Mouse (Mus musculus): ENCODE data around the gene Csnk2b. TPM values are rescaled to one million over a fixed set of nuclear protein-coding genes. Genes with fewer than 3 reads are reported as not detected.

Gene Csnk2b
- polyA plus RNA-seq, 1 experiment from 2014 or later = 131 TPM

GRCm38 (mm10) chr17:35074097-35074496 lies 47.8 kb downstream of the Csnk2b start:
- H3K36me3 ChIP-seq (replicated peaks; ENCODE audit: insufficient read depth, low read length) = no peaks in the 10 kb centered on the region
- TF ChIP-seq CTCF (IDR thresholded peaks at IDR 0.05; ENCODE audit: low read depth) (no peak), EP300 (IDR thresholded peaks at IDR 0.05; ENCODE audit: low read depth) (no peak)
- WGBS (ENCODE audit: insufficient replicate concordance) = 36% methylated on average over 17 of the region's 17 CpGs
- no peaks in the 10 kb centered on the region for H3K9me3 ChIP-seq (ENCODE audit: low read length)
- ATAC-seq (no peak), DNase-seq (no peak)
- no peak overlapping the region for H3K9ac ChIP-seq (replicated peaks)
- H3K4me2 ChIP-seq (ENCODE audit: low read depth, low read length) = no peak overlapping the region
- no peak overlapping the region for H3K4me3 ChIP-seq (ENCODE audit: low read depth, low read length)
- H3K27me3 ChIP-seq (ENCODE audit: insufficient read depth, low read length) = 0 out of 2 replicates have a peak, but pooled peaks cover 7% of the 10 kb centered on the region
- 0 out of 2 replicates have a peak, but pooled peaks cover 2% of the 10 kb centered on the region for H3K4me1 ChIP-seq (ENCODE audit: insufficient read depth)
- no peak overlapping the region for H3K27ac ChIP-seq (ENCODE audit: low read depth)

DNA sequence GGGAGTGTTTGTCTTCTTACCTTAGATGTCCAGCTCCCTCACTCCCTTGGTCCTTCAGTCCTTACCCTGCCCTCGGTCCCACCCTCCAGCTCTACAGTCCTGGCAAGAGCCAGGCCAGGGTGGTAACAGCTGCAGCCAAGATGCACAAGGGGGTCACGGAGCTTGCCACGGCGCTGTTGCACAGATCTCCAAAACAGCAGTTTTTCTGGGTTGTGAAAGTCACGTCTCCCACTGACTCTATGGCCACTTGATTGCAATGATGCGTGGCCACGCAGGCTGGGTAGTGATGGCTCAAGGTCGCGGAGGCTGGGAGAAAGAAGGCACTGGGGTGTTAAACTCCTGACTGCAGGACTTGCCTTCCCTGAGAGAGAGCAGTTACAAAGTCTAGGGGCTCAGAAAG lies 50.4 kb downstream of the Csnk2b start:
- DNase-seq = no peak
- Histone ChIP-seq H3K4me3 (ENCODE audit: low read depth, low read length) (no peak overlapping the region), H3K27me3 (ENCODE audit: insufficient read depth, low read length) (peaks cover 22% of the 10 kb centered on the region), H3K4me2 (ENCODE audit: low read depth, low read length) (no peak overlapping the region), H3K9ac (replicated peaks) (no peak overlapping the region), H3K27ac (ENCODE audit: low read depth) (no peak overlapping the region), H3K4me1 (ENCODE audit: insufficient read depth) (no peaks in the 10 kb centered on the region), H3K36me3 (replicated peaks; ENCODE audit: insufficient read depth, low read length) (no peaks in the 10 kb centered on the region), H3K9me3 (ENCODE audit: low read length) (no peaks in the 10 kb centered on the region)
- WGBS (ENCODE audit: insufficient replicate concordance) = 73% methylated on average over 9 of the region's 9 CpGs
- TF ChIP-seq EP300 (IDR thresholded peaks at IDR 0.05; ENCODE audit: low read depth) (no peak), CTCF (IDR thresholded peaks at IDR 0.05; ENCODE audit: low read depth) (no peak)
- no peak for ATAC-seq

DNA sequence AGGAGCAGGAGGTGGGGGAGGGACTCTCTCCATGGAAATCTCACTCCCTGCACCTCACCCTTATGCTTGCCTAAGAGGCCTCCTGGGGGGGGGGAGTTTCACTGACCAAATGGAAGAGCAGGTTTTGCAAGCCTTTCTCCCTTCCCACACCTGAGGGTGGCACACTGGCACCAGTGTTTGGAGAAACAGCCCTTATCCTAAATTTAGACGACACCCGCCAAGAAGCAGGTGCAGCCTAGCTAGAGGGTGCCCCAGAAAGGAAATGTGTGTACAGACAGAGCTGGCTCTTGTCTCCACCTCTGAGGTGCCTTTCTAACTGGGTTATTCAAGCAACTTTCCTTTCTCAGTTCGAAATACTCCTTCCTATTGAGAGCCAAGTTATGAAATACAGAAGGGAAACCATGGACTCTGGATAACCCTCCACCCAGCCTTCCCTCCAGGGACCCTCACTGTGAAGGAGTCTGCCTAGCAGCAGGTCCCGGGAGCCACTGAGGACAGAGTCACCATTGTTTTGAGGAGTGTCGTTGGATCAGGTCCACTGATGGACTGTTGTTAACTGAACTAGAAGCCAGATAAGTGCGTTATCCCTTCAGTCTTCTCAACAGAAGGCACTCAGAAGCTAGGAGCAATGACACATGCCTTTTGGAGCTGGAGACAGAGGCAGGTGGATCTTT lies 51.2 kb downstream of the Csnk2b start:
- DNase-seq (no peak), ATAC-seq (no peak)
- WGBS (ENCODE audit: insufficient replicate concordance) = 45% methylated on average over 6 of the region's 6 CpGs
- Histone ChIP-seq H3K4me3 (ENCODE audit: low read depth, low read length) (no peak overlapping the region), H3K9ac (replicated peaks) (no peak overlapping the region; the same call in 1 of the 2 replicates), H3K36me3 (replicated peaks; ENCODE audit: insufficient read depth, low read length) (no peaks in the 10 kb centered on the region), H3K27me3 (ENCODE audit: insufficient read depth, low read length) (peaks cover 25% of the 10 kb centered on the region), H3K4me2 (ENCODE audit: low read depth, low read length) (no peak overlapping the region), H3K4me1 (ENCODE audit: insufficient read depth) (peaks cover 2% of the 10 kb centered on the region), H3K9me3 (ENCODE audit: low read length) (no peaks in the 10 kb centered on the region), H3K27ac (ENCODE audit: low read depth) (no peak overlapping the region)
- TF ChIP-seq CTCF (IDR thresholded peaks at IDR 0.05; ENCODE audit: low read depth) (no peak), EP300 (IDR thresholded peaks at IDR 0.05; ENCODE audit: low read depth) (no peak)

DNA sequence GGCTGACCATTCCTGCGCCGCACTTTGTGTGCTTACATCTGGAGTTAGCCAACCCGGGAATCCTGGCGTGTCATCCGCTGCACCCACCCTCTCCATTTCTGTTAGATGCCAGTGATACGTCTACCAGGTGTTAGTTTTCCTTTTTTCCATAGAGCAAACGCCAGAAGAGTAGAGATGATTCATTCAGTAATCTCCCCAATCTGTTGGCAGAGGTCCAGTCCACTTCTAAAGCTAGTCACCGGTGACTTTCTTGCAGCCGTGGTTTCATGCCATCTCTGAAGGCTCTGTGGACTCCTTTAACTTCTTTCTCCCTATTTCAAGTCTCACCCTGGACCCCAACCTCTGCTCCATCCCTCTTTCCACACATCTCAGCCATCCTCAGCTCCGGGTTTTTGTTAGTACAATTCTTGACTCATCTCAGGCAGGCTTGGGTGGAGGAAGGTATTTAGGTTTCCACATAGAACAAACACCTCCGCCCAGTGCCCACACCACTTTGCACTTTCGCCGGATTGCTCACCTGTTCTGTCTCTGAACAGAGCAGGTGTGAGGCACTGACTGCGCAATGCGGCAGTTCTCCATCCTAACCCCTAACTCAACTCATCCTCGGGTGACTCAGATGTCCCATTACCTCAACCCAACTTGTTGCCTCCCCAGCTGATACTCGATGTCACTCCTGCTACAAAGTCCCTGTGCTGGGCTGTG lies 53.5 kb downstream of the Csnk2b start:
- DNase-seq (no peak), ATAC-seq (no peak)
- Histone ChIP-seq H3K4me1 (ENCODE audit: insufficient read depth) (peaks cover 13% of the 10 kb centered on the region), H3K27ac (ENCODE audit: low read depth) (no peak overlapping the region), H3K36me3 (replicated peaks; ENCODE audit: insufficient read depth, low read length) (no peaks in the 10 kb centered on the region), H3K9me3 (ENCODE audit: low read length) (no peaks in the 10 kb centered on the region), H3K4me3 (ENCODE audit: low read depth, low read length) (no peak overlapping the region), H3K4me2 (ENCODE audit: low read depth, low read length) (no peak overlapping the region), H3K27me3 (ENCODE audit: insufficient read depth, low read length) (peaks cover 48% of the 10 kb centered on the region), H3K9ac (replicated peaks) (no peak overlapping the region)
- no peak for TF ChIP-seq CTCF (IDR thresholded peaks at IDR 0.05; ENCODE audit: low read depth)
- TF ChIP-seq EP300 (IDR thresholded peaks at IDR 0.05; ENCODE audit: low read depth) = no peak
- 70% methylated on average over 17 of the region's 17 CpGs for WGBS (ENCODE audit: insufficient replicate concordance)

Other genes with a start within 250 kb of the Csnk2b start
- 0.33 and 0.46 TPM in 2 replicates for gene Zbtb12, start 242.6 kb downstream of the Csnk2b start, polyA plus RNA-seq (2015; fragmentation: Nextera tagmentation; extraction: Ambion mirVana)
- gene Gm20547, start 240.0 kb downstream of the Csnk2b start, polyA plus RNA-seq (2015; fragmentation: Nextera tagmentation; extraction: Ambion mirVana) = 0.25 TPM in 1 of 2 replicates, not detected in the other
- 35.7 and 37.3 TPM in 2 replicates for gene C2, start 223.8 kb downstream of the Csnk2b start, polyA plus RNA-seq (2015; fragmentation: Nextera tagmentation; extraction: Ambion mirVana)
- gene Ehmt2, start 223.6 kb downstream of the Csnk2b start, polyA plus RNA-seq (2015; fragmentation: Nextera tagmentation; extraction: Ambion mirVana) = 11.1 TPM in 2 replicates
- gene Slc44a4, start 207.6 kb downstream of the Csnk2b start, polyA plus RNA-seq (2015; fragmentation: Nextera tagmentation; extraction: Ambion mirVana) = 3.5 and 3.6 TPM in 2 replicates
- 35.6 and 40.3 TPM in 2 replicates for gene Neu1, start 190.8 kb downstream of the Csnk2b start, polyA plus RNA-seq (2015; fragmentation: Nextera tagmentation; extraction: Ambion mirVana)
- 0.06 and 0.12 TPM in 2 replicates for gene Hspa1b, start 162.8 kb downstream of the Csnk2b start, polyA plus RNA-seq (2015; fragmentation: Nextera tagmentation; extraction: Ambion mirVana)
- gene Gm20481, start 152.1 kb downstream of the Csnk2b start, polyA plus RNA-seq (2015; fragmentation: Nextera tagmentation; extraction: Ambion mirVana) = 0.28 TPM in 1 of 2 replicates, not detected in the other
- 0.46 and 0.59 TPM in 2 replicates for gene Hspa1a, start 149.9 kb downstream of the Csnk2b start, polyA plus RNA-seq (2015; fragmentation: Nextera tagmentation; extraction: Ambion mirVana)
- gene Hspa1l, start 149.3 kb downstream of the Csnk2b start, polyA plus RNA-seq (2015; fragmentation: Nextera tagmentation; extraction: Ambion mirVana) = 0.18 TPM in 1 of 2 replicates, not detected in the other
- gene Lsm2, start 140.2 kb downstream of the Csnk2b start, polyA plus RNA-seq (2015; fragmentation: Nextera tagmentation; extraction: Ambion mirVana) = 69.8 and 76.7 TPM in 2 replicates
- 38.0 and 43.8 TPM in 2 replicates for gene Vars, start 121.1 kb downstream of the Csnk2b start, polyA plus RNA-seq (2015; fragmentation: Nextera tagmentation; extraction: Ambion mirVana)
- 0.09 and 0.12 TPM in 2 replicates for gene Vwa7, start 105.5 kb downstream of the Csnk2b start, polyA plus RNA-seq (2015; fragmentation: Nextera tagmentation; extraction: Ambion mirVana)
- 3.3 and 4.1 TPM in 2 replicates for gene Sapcd1, start 94.0 kb downstream of the Csnk2b start, polyA plus RNA-seq (2015; fragmentation: Nextera tagmentation; extraction: Ambion mirVana)
- gene Msh5, start 75.3 kb downstream of the Csnk2b start, polyA plus RNA-seq (2015; fragmentation: Nextera tagmentation; extraction: Ambion mirVana) = 3.8 and 4.2 TPM in 2 replicates
- gene Clic1, start 72.1 kb downstream of the Csnk2b start, polyA plus RNA-seq (2015; fragmentation: Nextera tagmentation; extraction: Ambion mirVana) = 98.6 and 102 TPM in 2 replicates
- 15.8 and 17.2 TPM in 2 replicates for gene Ddah2, start 63.0 kb downstream of the Csnk2b start, polyA plus RNA-seq (2015; fragmentation: Nextera tagmentation; extraction: Ambion mirVana)
- 0.32 and 0.49 TPM in 2 replicates for gene Ly6g6c, start 56.7 kb downstream of the Csnk2b start, polyA plus RNA-seq (2015; fragmentation: Nextera tagmentation; extraction: Ambion mirVana)
- 6.5 and 7.1 TPM in 2 replicates for gene Mpig6b, start 55.9 kb downstream of the Csnk2b start, polyA plus RNA-seq (2015; fragmentation: Nextera tagmentation; extraction: Ambion mirVana)
- gene Ly6g6e, start 45.2 kb downstream of the Csnk2b start, polyA plus RNA-seq (2015; fragmentation: Nextera tagmentation; extraction: Ambion mirVana) = 0.19 TPM in 1 of 2 replicates, not detected in the other
- gene Ly6g6d, start 44.0 kb downstream of the Csnk2b start, polyA plus RNA-seq (2015; fragmentation: Nextera tagmentation; extraction: Ambion mirVana) = 0.54 and 0.60 TPM in 2 replicates
- 4.0 and 5.3 TPM in 2 replicates for gene Ly6g6f, start 36.4 kb downstream of the Csnk2b start, polyA plus RNA-seq (2015; fragmentation: Nextera tagmentation; extraction: Ambion mirVana)
- 47.3 and 49.3 TPM in 2 replicates for gene Abhd16a, start 32.8 kb downstream of the Csnk2b start, polyA plus RNA-seq (2015; fragmentation: Nextera tagmentation; extraction: Ambion mirVana)
- gene Ly6g5c, start 13.8 kb downstream of the Csnk2b start, polyA plus RNA-seq (2015; fragmentation: Nextera tagmentation; extraction: Ambion mirVana) = not detected in 2 replicates
- gene Ly6g5b, start 6.6 kb downstream of the Csnk2b start, polyA plus RNA-seq (2015; fragmentation: Nextera tagmentation; extraction: Ambion mirVana) = 0.32 and 0.67 TPM in 2 replicates
- gene Gpank1, start 598 bp downstream of the Csnk2b start, polyA plus RNA-seq (2015; fragmentation: Nextera tagmentation; extraction: Ambion mirVana) = 8.1 and 9.6 TPM in 2 replicates
- 4.4 and 4.8 TPM in 2 replicates for gene D17H6S53E, start 4.3 kb upstream of the Csnk2b start, polyA plus RNA-seq (2015; fragmentation: Nextera tagmentation; extraction: Ambion mirVana)
- gene Apom, start 10.0 kb upstream of the Csnk2b start, polyA plus RNA-seq (2015; fragmentation: Nextera tagmentation; extraction: Ambion mirVana) = 1,209 and 1,216 TPM in 2 replicates
- gene Bag6, start 13.1 kb upstream of the Csnk2b start, polyA plus RNA-seq (2015; fragmentation: Nextera tagmentation; extraction: Ambion mirVana) = 16.5 and 19.7 TPM in 2 replicates
- 28.0 and 32.9 TPM in 2 replicates for gene Prrc2a, start 42.8 kb upstream of the Csnk2b start, polyA plus RNA-seq (2015; fragmentation: Nextera tagmentation; extraction: Ambion mirVana)
- gene Aif1, start 54.0 kb upstream of the Csnk2b start, polyA plus RNA-seq (2015; fragmentation: Nextera tagmentation; extraction: Ambion mirVana) = 34.1 and 39.1 TPM in 2 replicates
- 41.2 and 44.2 TPM in 2 replicates for gene Lst1, start 66.4 kb upstream of the Csnk2b start, polyA plus RNA-seq (2015; fragmentation: Nextera tagmentation; extraction: Ambion mirVana)
- gene Ltb, start 72.4 kb upstream of the Csnk2b start, polyA plus RNA-seq (2015; fragmentation: Nextera tagmentation; extraction: Ambion mirVana) = 5.3 and 6.0 TPM in 2 replicates
- 0.59 and 0.75 TPM in 2 replicates for gene Tnf, start 80.0 kb upstream of the Csnk2b start, polyA plus RNA-seq (2015; fragmentation: Nextera tagmentation; extraction: Ambion mirVana)
- not detected in 2 replicates for gene Lta, start 83.3 kb upstream of the Csnk2b start, polyA plus RNA-seq (2015; fragmentation: Nextera tagmentation; extraction: Ambion mirVana)
- 0.22 TPM in 2 replicates for gene Gm16181, start 98.8 kb upstream of the Csnk2b start, polyA plus RNA-seq (2015; fragmentation: Nextera tagmentation; extraction: Ambion mirVana)
- 0.98 and 1.3 TPM in 2 replicates for gene Atp6v1g2, start 111.6 kb upstream of the Csnk2b start, polyA plus RNA-seq (2015; fragmentation: Nextera tagmentation; extraction: Ambion mirVana)
- 4.1 and 4.4 TPM in 2 replicates for gene Nfkbil1, start 113.7 kb upstream of the Csnk2b start, polyA plus RNA-seq (2015; fragmentation: Nextera tagmentation; extraction: Ambion mirVana)
- gene Ddx39b, start 119.7 kb upstream of the Csnk2b start, polyA plus RNA-seq (2015; fragmentation: Nextera tagmentation; extraction: Ambion mirVana) = 79.6 and 87.2 TPM in 2 replicates
- gene H2-D1, start 140.7 kb upstream of the Csnk2b start, polyA plus RNA-seq (2015; fragmentation: Nextera tagmentation; extraction: Ambion mirVana) = 256 and 291 TPM in 2 replicates
- 0.07 and 0.17 TPM in 2 replicates for gene H2-Q1, start 198.4 kb upstream of the Csnk2b start, polyA plus RNA-seq (2015; fragmentation: Nextera tagmentation; extraction: Ambion mirVana)
- 4.9 and 5.3 TPM in 2 replicates for gene H2-Q2, start 220.2 kb upstream of the Csnk2b start, polyA plus RNA-seq (2015; fragmentation: Nextera tagmentation; extraction: Ambion mirVana)

Measured in liver, postnatal 0 days (tissue).